Mouse (Mus musculus) liver, embryonic 14.5 days (tissue): ENCODE results near the gene Pde8a. TPM values are rescaled to one million over a fixed set of nuclear protein-coding genes. Genes with fewer than 3 reads are reported as not detected.

Experiments used
- ATAC-seq: fragments of 200-750 bp; cut with Nextera tagmentation; 2 replicates; pipeline ENCODE4 v1.8.0; 2017; ENCODE audit warnings: moderate number of reproducible peaks, mild to moderate bottlenecking, moderate library complexity; ENCODE audit not compliant: insufficient read depth
- DNase-seq, 3 experiments: peaks; one replicate each; pipeline ENCODE4 v3.0.0-alpha.2; 2012 to 2013; ENCODE audit warnings: low read depth in 3 of 3, low spot score in 3 of 3
- H3K27ac ChIP-seq: fragments of 300-500 bp; sonication (generic); 2 replicates; pipeline ENCODE4 v1.5.1; 2014; ENCODE audit warnings: moderate library complexity, mild to moderate bottlenecking, control low read depth, inconsistent platforms
- H3K27me3 ChIP-seq: fragments of 300-500 bp; sonication (generic); 2 replicates; pipeline ENCODE4 v1.6.1; 2014; ENCODE audit warnings: mild to moderate bottlenecking, low read length, moderate library complexity; ENCODE audit not compliant: control insufficient read depth, insufficient read depth
- H3K36me3 ChIP-seq: fragments of 300-500 bp; sonication (generic); replicated peaks from 2 replicates; pipeline ENCODE4 v1.6.1; 2014; ENCODE audit warnings: low read depth; ENCODE audit not compliant: control insufficient read depth, insufficient read depth
- H3K4me1 ChIP-seq, 2 experiments: fragments of 200-500 bp in 1 of 2; fragments of 300-500 bp in 1 of 2; sonication (generic) in 1 of 2; replicated peaks; 2 replicates each; pipeline ENCODE4 v1.6.1; 2012 to 2014; ENCODE audit warnings: antibody characterized with exemption in 1 of 2, inconsistent platforms in 1 of 2, low read length in 1 of 2; ENCODE audit not compliant: control insufficient read depth in 2 of 2, insufficient read depth in 2 of 2
- H3K4me2 ChIP-seq: fragments of 300-500 bp; sonication (generic); 2 replicates; pipeline ENCODE4 v1.6.1; 2014; ENCODE audit warnings: low read depth, mild to moderate bottlenecking, control low read depth, moderate library complexity
- H3K4me3 ChIP-seq, 2 experiments: fragments of 200-500 bp in 1 of 2; fragments of 300-500 bp in 1 of 2; sonication (generic) in 1 of 2; 2 replicates each; pipeline ENCODE4 v1.5.1; 2012 to 2014; ENCODE audit warnings: low read depth in 2 of 2, low read length in 2 of 2, mild to moderate bottlenecking in 2 of 2, control low read depth in 1 of 2, inconsistent platforms in 1 of 2, moderate library complexity in 1 of 2; ENCODE audit not compliant: insufficient read depth in 1 of 2
- H3K9ac ChIP-seq: fragments of 300-500 bp; sonication (generic); replicated peaks from 2 replicates; pipeline ENCODE4 v1.6.1; 2014; ENCODE audit warnings: mild to moderate bottlenecking, control low read depth, moderate library complexity
- H3K9me3 ChIP-seq: fragments of 300-500 bp; sonication (generic); 2 replicates; pipeline ENCODE4 v1.6.1; 2016; ENCODE audit warnings: low read length, mixed read lengths; ENCODE audit not compliant: control insufficient read depth
- CTCF ChIP-seq: IDR thresholded peaks from 2 replicates; pipeline ENCODE4 v1.5.1; 2016; ENCODE audit warnings: antibody characterized with exemption, low read depth, control low read depth
- EP300 ChIP-seq: IDR thresholded peaks from 2 replicates; pipeline ENCODE4 v1.6.1; 2016; ENCODE audit warnings: antibody characterized with exemption, low read depth
- WGBS: fragments of 180-500 bp; shearing (Covaris S2); extraction: QIAGEN DNeasy Blood & Tissue Kit; methylation state at CpG from one replicate; pipeline ENCODE4 v1.1.7; 2014; ENCODE audit not compliant: insufficient replicate concordance; 5-methylcytosine and 5-hydroxymethylcytosine counted together
- polyA plus RNA-seq, 2 experiments: library from polyadenylated mRNA; depleted of rRNA in 1 of 2; stranded (reverse) in 1 of 2; unstranded in 1 of 2; fragments of >200 nt; fragmentation: Nextera tagmentation in 1 of 2; extraction: Ambion mirVana in 1 of 2; gene quantifications; 2 replicates each; pipeline versions ENCODE4 v1.2.1 to v1.2.3; 2012 to 2014

Pde8a gene
- polyA plus RNA-seq, 2 experiments = 1.5 to 1.7 TPM

GRCm38 (mm10) chr7:81341563-81341962 is 128.2 kb downstream of the Pde8a start:
- no peak for DNase-seq
- no peak overlapping the region for H3K9ac ChIP-seq

DNA sequence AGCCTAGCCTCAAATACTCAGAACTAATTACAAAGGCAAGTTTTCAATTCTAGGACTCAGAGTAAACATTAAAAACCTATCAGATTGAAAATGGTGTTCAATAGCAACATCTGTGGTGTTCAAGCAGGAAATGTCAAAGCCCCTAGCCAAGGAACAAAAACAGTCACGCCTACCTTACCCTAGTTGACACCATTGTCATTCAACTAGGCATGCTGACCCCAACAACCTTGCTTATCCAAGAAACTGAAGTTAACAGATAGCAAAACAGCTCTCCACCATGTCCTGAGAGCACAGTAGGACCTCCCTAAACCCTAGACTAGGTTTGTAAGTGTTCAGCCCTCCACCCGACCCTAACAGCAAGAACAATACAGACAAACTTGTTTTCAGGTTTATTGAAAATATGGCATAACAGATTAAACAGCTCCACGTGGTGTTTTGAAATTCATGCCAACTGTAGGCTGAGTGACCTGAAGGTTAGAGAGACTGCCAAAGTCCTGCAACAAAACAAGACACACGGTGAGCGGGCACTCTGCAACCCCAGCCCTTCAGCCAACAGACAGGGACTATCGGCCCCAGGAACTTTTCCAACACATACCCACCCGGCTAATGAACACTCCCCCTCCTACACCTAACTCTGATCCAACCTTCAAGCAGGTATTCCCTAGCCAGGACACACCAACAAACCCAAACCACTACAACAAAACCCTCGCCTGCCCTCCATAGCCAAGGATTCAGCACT is 129.1 kb downstream of the Pde8a start:
- DNase-seq = no peak
- Histone ChIP-seq H3K4me1 (peaks cover 7 to 21% of the 10 kb centered on the region in 2 experiments; a peak in 3 of 4 replicates), H3K9me3 (no peaks in the 10 kb centered on the region), H3K36me3 (peaks cover 36% of the 10 kb centered on the region), H3K27me3 (no peaks in the 10 kb centered on the region), H3K4me3 (peak overlapping the region; percentile 95), H3K4me2 (peak overlapping the region; percentile 90), H3K9ac (peak overlapping the region; percentile 99), H3K27ac (no peak overlapping the region)
- ATAC-seq = no peak
- TF ChIP-seq CTCF = no peak
- TF ChIP-seq EP300 = no peak
- WGBS = 44% methylated on average over 8 of the region's 8 CpGs

More at GRCm38 (mm10) chr7:81341563-81341962, 128.2 kb downstream of the Pde8a start:
- no peak overlapping the region for H3K4me2 ChIP-seq
- H3K27me3 ChIP-seq = no peaks in the 10 kb centered on the region
- peaks cover 7 to 21% of the 10 kb centered on the region in 2 experiments; a peak in 3 of 4 replicates for H3K4me1 ChIP-seq
- no peak overlapping the region for H3K4me3 ChIP-seq
- WGBS = 35% methylated on average over 3 of the region's 3 CpGs
- H3K27ac ChIP-seq = no peak overlapping the region
- ATAC-seq = no peak
- no peaks in the 10 kb centered on the region for H3K9me3 ChIP-seq
- TF ChIP-seq CTCF (peak; percentile 57), EP300 (no peak)
- H3K36me3 ChIP-seq = peaks cover 36% of the 10 kb centered on the region

DNA sequence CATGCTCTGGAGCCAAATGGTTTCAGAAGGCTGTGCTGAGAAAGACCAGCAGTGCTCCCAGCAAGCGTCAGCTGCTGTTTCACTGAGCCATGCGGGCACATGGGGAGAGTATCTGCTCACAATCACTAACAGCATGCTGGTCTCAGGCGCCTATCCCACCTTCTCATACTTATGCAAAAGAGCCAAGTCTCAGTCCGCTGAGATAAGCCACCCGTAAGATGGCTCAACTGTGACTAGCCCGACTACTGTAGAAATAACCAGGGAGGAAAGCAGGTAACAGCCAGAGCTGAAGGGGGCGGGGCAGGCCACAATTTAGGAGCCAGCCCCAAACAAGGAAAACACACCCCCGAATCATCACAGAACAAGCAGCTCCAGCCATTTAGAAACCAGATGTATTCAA is 129.9 kb downstream of the Pde8a start:
- DNase-seq (no peak), ATAC-seq (0 out of 2 replicates have a peak, but pooled peaks have one; percentile 13)
- peaks cover 7 to 21% of the 10 kb centered on the region in 2 experiments; a peak in 3 of 4 replicates for H3K4me1 ChIP-seq
- H3K9me3 ChIP-seq = no peaks in the 10 kb centered on the region
- peak overlapping the region; percentile 90 for H3K4me2 ChIP-seq
- 8% methylated on average over 8 of the region's 8 CpGs for WGBS
- H3K4me3 ChIP-seq = peak overlapping the region; percentile 95
- TF ChIP-seq CTCF (no peak), EP300 (no peak)
- H3K9ac ChIP-seq = peak overlapping the region; percentile 99
- H3K27me3 ChIP-seq = no peaks in the 10 kb centered on the region
- peaks cover 36% of the 10 kb centered on the region for H3K36me3 ChIP-seq
- H3K27ac ChIP-seq = no peak overlapping the region; the same call in 1 of the 2 replicates

GRCm38 (mm10) chr7:81343831-81344230 is 130.4 kb downstream of the Pde8a start:
- TF ChIP-seq CTCF = no peak
- TF ChIP-seq EP300 = no peak
- 3% methylated on average over 10 of the region's 10 CpGs for WGBS
- H3K36me3 ChIP-seq = peaks cover 36% of the 10 kb centered on the region
- DNase-seq (no peak), ATAC-seq (peak; percentile 13; the same call in 1 of the 2 replicates)
- peak overlapping the region; percentile 90 for H3K4me2 ChIP-seq
- peak overlapping the region; percentile 99 for H3K9ac ChIP-seq
- H3K9me3 ChIP-seq = no peaks in the 10 kb centered on the region
- peak overlapping the region; percentile 95 for H3K4me3 ChIP-seq
- peaks cover 7 to 21% of the 10 kb centered on the region in 2 experiments; a peak in 3 of 4 replicates for H3K4me1 ChIP-seq
- no peaks in the 10 kb centered on the region for H3K27me3 ChIP-seq
- peak overlapping the region; percentile 46 for H3K27ac ChIP-seq
